Mouse (Mus musculus) monocyte, adult 2 months (primary cell): ENCODE results near the gene Epo.

Source experiments
- DNase-seq, 2 experiments: peaks; one replicate each; pipeline ENCODE4 v3.0.0; 2022; ENCODE audit warnings: low spot score in 2 of 2, low read depth in 1 of 2

Epo gene

GRCm38 (mm10) chr5:137540991-137541390 lies 7.9 kb upstream of the Epo start:
- no peak for DNase-seq

GRCm38 (mm10) chr5:137539291-137539801 lies 6.3 kb upstream of the Epo start:
- DNase-seq = no peak

GRCm38 (mm10) chr5:137537461-137537860 lies 4.4 kb upstream of the Epo start:
- no peak for DNase-seq

- DNase-seq = no peak
Observed at GRCm38 (mm10) chr5:137535318-137535717, 2.3 kb upstream of the Epo start.

GRCm38 (mm10) chr5:137534762-137535161 lies 1.7 kb upstream of the Epo start:
- DNase-seq = no peak

- no peak for DNase-seq
Observed at GRCm38 (mm10) chr5:137532808-137533116, 280 bp downstream of the Epo start.

GRCm38 (mm10) chr5:137532131-137532807 lies 773 bp downstream of the Epo start:
- no peak for DNase-seq

- DNase-seq = peak in 1 of 2 experiments; percentile 25
Observed at GRCm38 (mm10) chr5:137531414-137532130, 1.5 kb downstream of the Epo start.

GRCm38 (mm10) chr5:137530588-137531413 lies 2.2 kb downstream of the Epo start:
- DNase-seq = peak in 1 of 2 experiments; percentile 24

- DNase-seq = no peak
Observed at GRCm38 (mm10) chr5:137530075-137530474, 3.0 kb downstream of the Epo start.

- DNase-seq = no peak
Observed at GRCm38 (mm10) chr5:137529221-137529995, 3.6 kb downstream of the Epo start.

GRCm38 (mm10) chr5:137528247-137528968 lies 4.6 kb downstream of the Epo start:
- DNase-seq = no peak

- no peak for DNase-seq
Observed at GRCm38 (mm10) chr5:137527413-137527812, 5.6 kb downstream of the Epo start.

- DNase-seq = no peak
Observed at GRCm38 (mm10) chr5:137526192-137526936, 6.7 kb downstream of the Epo start.

- no peak for DNase-seq
Observed at GRCm38 (mm10) chr5:137525511-137525910, 7.5 kb downstream of the Epo start.

- no peak for DNase-seq
Observed at GRCm38 (mm10) chr5:137524671-137525070, 8.4 kb downstream of the Epo start.

GRCm38 (mm10) chr5:137524251-137524515 lies 8.9 kb downstream of the Epo start:
- DNase-seq = no peak

GRCm38 (mm10) chr5:137523396-137524250 lies 9.4 kb downstream of the Epo start:
- no peak for DNase-seq

- no peak for DNase-seq
Observed at GRCm38 (mm10) chr5:137522711-137523110, 10.3 kb downstream of the Epo start.
